Mouse (Mus musculus): ENCODE measurements around the gene Tnk1. TPM values are rescaled to one million over a fixed set of nuclear protein-coding genes. Genes with fewer than 3 reads are reported as not detected.

Gene Tnk1
- under 1 TPM; 0.11 to 0.31 TPM for total RNA-seq (2021)
- long read RNA-seq, experiment 1, partial matches to known transcripts = 1 of 1 reads
- long read RNA-seq, experiment 1, other reads (novel, unspliced or antisense) = 0 of 1 reads
- long read RNA-seq, experiment 2 = 0 reads

DNA sequence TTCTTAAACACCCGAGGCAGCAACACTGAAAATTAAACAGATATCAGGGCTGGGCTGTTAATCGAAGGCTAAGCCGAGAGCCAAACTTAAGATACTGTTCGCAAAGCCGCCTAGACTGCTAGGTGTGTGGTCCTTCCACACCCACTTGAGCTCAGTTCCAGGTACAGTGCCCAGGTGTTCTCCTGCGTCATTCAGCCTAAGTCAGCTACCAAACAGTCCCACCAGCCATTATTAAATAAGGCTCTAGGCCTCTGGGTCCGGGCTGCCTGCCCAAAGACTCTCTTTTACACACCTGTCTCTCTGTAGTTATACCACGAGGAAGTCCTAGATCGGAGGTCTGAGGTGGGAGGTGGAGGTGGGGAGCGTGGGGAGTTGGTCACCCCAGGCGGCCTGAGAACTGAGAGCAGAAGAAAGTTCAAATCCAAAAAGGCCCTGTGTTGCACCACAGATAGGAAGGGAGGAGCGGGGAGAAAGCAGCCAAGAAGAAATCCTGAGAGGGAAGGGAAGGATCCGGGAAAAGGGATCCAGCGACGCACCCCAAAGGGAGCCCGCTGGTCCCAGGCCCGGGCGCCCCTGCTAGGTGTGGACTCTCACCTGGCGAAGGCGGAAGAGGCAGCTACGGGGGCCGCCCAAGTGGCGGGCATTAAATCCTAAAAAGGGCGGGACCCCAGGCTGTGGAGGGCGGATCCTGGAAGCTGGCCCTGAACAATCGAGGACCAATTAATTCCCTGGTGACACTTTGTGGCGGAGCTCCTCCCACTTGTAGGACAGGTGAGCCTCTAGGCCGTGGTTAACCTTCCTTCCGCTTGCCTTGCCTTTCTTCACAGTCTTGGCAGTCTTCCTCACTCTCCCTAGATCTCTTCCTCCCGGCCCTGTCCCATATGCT is at the start of gene Tnk1:
TSS of gene Tnk1 (minus strand) at position 618 of the 886 bp plus-strand sequence.
- DNase-seq = no peak

DNA sequence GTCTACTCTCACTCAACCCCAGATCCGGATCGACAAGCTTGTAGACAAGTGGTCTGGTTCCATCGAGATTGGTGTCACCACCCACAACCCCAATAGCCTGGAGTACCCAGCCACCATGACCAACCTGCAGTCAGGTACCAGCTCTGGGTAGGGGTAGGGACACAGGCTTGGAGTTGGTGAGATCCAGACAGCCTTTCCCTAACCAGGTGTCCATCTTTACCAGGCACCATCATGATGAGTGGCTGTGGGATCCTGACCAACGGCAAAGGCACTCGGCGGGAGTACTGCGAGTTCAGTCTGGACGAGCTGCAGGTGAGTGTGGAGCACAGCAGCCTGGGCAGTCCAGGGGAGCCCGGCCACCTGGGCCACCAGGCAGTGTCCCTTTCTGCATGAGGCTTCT is 45.8 kb upstream of the Tnk1 start:
- no peak for DNase-seq

DNA sequence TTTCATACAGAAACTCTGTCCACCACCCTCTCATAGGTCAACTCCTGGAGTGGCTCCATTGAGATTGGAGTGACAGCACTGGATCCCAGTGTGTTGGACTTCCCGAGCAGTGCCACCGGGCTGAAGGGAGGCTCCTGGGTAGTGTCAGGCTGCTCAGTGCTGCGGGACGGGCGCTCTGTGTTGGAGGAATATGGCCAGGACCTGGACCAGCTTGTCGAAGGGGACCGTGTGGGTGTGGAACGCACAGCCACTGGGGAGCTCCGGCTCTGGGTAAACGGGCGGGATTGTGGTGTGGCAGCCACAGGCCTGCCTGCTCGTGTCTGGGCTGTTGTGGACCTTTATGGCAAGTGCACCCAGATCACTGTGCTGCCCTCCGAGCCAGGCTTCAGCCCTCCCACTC is 44.4 kb upstream of the Tnk1 start:
- peak; percentile 8 for DNase-seq

DNA sequence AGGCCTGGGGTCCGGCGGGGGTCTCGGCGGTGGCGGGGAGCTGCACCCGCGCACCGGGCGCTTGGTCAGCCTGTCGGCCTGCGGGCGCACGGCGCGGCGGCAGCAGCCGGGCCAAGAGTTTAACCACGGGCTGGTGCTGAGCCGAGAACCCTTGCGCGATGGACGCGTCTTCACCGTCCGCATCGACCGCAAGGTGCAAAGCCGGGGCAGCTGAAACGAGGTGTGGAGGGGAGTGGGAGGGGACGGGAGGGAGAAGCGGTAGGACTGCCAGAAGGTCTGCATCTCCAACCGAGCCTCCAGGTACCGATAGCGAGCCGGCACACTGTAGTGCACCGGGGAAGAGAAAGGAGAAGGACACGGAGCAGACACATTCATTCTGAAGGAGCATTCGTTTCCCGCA is 43.5 kb upstream of the Tnk1 start:
- DNase-seq = no peak

DNA sequence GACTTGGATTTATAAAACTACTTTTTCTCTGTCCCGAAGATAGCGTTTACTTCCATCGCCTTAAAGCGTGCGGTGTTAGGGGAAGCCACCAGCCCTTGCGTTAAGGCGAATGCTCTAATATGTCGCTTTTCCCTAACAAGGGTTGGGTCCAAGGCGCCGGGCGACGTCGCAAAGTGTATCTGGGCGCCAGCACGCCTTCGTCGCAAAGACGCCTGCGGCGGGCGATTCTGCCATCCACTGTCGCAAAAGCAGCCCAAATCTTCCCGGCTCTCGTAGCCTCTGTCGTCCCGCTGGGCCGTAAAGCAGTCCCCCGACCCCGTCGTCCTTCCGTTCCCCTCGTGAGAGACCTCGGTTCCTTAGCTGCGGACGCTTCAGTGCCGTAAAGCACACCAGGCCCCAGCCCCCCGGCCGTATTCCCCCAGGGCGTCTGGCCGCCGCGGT is 42.9 kb upstream of the Tnk1 start:
- peak; percentile 90 for DNase-seq

DNA sequence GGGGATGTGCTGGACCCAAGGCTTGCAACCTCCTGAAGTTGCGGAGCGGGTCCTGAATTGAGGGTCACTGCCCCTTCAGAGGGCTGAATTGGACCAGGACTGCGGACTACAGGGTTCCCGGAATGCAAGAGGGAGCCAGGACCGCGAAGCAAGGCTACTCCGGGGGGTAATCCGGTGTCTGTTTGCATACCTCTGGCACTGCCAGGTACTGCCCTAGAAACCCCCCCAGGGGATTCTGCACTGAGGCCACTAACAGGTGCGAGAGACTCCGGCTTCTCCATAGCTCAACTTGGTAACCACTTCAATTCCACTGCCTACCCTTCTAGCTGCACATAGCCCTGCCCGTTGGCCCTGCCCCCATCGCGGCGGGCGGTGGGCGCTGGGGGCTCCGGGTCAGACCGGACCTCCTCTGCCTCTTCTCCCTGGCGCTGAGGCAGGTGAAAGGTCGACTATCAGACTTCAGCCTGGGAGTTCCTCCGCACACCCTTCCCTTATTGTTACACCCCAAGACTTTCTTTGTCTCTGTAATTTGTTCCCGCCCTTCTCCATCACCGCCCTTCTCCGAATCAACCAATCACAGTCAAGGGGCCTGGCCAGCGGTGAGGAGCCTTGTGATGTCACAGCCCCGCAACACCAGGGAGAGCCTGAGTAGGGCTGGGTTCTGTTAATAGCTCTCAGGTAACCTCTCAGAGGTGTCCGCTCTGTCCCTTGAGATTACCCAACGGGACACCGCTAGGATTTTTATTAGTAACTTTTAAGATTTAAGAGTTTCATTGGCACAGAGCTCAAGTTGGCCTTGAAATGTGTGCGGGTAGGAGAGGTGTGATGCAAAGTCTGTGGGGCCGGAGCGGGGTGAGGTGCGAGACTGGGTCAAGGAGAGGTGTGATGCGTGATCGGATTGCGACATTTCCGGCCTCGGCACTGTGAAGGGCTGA is 42.2 kb upstream of the Tnk1 start, which contains the start of the genes 2810408A11Rik and Neurl4:
TSS of gene 2810408A11Rik (minus strand) at position 517 of the 935 bp plus-strand sequence.
TSS of gene Neurl4 (plus strand) at position 602 of the 935 bp plus-strand sequence.
- peak; percentile 74 for DNase-seq

GRCm38 (mm10) chr11:69899870-69900269 is 41.3 kb upstream of the Tnk1 start:
- DNase-seq = no peak

DNA sequence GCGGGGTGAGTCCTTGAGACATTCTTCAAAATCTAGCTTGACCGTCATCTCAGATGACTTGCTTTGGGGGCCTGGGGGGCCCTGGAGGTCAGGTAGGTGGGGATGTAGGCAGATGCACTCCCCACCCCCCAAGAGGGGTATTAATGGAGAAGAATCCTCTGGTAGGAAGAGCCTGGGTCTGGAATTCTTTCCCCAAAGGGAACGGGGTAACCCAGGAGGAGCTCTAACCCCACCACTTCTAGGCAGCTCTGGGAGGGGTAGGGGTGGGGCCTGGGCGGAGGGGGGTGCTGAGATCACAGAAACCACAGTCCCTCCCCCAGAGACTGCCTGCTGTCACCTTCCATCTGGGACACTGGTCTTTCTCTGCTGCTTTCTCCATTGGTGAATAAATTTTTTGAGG is 36.8 kb upstream of the Tnk1 start, which contains the start of gene Acap1:
TSS of gene Acap1 (minus strand) at position 249 of the 400 bp plus-strand sequence.
- DNase-seq = no peak

DNA sequence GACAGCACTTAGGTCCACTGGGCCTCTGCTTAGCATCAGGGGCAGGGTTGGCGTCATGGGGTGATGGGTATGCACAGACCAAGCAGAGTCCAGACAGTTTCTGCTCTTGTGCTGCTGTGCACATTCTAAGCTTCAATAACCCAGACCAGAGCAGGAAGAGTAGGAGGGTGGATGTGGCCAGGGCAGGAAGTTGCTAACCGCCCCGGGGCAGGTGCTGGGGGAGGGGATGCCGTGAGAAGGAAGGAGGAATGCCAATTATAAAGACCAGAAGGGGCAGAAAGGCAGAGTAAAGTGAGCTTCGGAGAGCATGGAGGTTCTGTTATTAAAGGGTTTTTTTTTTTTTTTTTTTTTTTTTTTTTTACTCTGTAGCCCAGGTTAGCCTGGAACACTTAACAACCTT is 36.1 kb upstream of the Tnk1 start:
- DNase-seq = no peak

GRCm38 (mm10) chr11:69891482-69891881 is 33.0 kb upstream of the Tnk1 start:
- DNase-seq = no peak

DNA sequence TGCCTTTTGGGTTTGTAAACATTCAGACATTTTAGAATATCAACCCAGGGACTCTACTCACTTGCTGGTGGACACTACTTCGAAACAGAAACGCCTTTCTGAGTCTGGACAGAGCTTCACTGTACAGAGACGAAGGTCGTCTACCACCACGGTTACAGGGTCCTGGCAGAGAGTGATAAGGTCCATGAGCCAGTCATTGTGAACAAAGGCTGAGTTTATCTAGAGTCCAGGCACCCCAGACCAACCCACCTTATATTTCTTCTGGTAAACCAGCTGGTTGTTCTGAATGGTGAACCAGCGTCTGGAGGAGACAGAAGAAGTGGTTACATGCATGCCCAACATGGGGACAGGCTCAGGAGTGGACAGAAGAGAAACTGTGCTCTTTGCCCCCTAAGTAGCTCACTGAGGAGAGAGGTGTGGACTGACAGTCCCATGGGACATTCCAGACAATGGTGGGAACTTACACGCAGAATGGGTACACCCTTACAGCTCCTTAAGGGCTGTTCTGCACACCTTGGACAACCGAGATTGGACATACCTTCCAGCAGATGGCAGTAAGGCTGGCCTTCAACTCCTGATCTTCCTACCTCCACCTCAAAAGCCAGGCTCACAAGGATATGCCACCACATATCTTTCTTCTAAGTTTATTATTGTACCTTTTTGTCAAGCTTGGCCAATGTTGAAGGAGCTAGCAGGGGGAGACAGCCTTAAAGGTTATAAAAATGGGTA is 28.5 kb upstream of the Tnk1 start:
- no peak for DNase-seq

DNA sequence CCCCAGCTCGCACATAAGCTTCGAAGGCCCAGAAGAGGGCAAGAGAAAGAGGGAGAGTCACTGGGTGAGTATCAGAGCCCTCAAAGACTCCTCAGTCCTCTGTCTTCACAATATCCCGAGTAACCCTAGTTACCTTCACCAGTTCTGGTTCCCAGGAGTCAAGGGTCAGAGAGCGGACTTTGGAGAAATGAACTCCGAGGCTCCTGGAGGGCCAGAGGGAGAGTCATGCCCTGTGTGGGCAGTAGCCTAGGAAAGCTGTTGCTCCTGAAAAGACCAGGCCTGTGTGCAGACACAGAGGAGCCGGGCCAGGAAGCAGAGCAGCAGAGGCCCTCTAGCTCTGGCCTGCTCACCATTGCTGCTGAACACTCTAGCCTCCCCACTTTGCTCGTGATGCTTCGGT is 26.1 kb upstream of the Tnk1 start:
- no peak for DNase-seq

DNA sequence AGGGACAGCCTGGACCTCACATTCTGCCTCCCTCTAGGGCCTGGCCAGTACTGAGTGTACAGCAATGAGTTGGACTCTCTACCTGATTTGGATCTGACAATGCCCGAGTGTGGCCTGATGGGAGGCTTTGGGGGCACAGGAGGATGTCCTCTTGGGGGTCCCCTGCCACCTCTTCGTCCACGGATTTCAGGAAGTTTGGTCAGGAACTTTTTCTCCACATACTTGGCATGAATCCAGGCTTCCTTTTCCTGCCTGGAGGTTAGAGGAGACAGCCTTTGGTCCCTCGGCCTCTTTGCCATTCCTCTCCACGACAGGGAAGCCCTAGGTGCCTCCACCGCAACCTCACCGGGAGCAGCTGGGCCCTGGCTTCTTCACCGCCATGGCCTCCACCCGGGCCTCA is 25.7 kb upstream of the Tnk1 start:
- DNase-seq = no peak

DNA sequence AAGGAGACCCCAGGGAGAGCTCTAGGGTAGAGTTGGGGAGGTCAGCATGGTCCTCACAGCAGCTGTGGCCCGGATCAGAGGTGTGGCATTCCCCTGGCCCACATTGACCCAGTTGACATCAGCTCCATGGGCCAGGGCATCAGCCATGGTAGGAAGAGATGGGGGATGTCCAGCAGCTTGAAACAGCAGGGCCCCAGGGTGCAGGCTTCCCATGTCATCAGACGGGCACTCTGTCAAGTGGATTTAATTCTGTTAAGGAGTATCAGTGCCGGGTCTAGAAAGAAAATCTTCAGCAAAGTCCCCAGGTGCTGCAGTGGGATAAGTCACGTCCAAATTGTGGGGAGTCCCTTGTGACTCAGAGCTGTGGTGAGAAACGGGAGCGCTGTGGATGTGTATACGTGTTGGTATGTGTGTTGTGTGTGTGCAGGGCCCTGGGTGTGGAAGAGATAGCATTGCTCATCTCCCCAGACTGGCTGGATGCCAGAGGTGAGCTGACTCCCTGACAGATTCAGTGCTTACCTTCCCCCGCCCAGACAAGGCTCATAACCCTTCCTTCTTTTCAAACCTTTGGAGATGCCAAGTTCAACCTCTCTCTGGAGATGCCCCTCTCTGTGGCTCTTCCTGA is 25.1 kb upstream of the Tnk1 start:
- no peak for DNase-seq

GRCm38 (mm10) chr11:69883066-69883465 is 24.5 kb upstream of the Tnk1 start:
- DNase-seq = no peak

GRCm38 (mm10) chr11:69881787-69882670 is 23.5 kb upstream of the Tnk1 start:
- no peak for DNase-seq

DNA sequence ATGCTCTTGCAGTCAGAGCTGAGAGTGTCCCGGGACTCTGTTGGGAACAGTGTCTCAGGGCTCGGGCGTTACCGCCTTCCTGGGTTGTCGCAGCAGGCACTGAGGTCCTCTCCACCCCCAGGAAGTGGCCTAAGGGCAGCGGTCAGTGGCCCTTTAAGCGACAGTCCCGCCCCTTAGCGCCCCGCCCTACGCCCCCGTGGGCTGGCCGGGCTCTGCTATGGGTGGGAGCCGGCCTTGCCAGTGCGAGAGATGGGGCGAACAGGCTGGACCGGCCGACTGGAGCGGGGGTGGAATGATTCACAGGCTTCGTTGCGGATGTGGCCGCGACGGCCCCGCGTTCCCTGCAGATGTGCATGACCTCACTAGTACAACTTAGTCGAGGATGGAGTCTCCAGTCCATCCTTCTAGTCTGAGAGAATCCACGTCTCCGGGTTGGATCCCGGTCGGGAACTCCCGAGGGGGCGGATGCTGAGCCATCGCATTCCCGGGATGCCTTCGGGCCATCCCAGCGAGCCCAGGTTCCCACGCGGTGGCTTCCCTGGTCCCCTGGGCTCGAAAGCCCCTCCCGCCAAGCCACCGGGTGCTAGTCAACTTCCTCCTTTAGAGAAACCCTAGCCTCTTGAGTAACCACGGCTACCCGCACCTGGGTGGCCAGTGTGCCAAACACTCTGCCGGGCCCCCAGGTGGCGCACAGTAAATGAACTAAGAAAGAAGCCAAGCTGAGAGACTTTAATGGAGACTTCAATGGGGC is 22.5 kb upstream of the Tnk1 start, which contains the start of gene Kctd11:
TSS of gene Kctd11 (minus strand) at position 554 of the 751 bp plus-strand sequence.
- DNase-seq = peak; percentile 87

DNA sequence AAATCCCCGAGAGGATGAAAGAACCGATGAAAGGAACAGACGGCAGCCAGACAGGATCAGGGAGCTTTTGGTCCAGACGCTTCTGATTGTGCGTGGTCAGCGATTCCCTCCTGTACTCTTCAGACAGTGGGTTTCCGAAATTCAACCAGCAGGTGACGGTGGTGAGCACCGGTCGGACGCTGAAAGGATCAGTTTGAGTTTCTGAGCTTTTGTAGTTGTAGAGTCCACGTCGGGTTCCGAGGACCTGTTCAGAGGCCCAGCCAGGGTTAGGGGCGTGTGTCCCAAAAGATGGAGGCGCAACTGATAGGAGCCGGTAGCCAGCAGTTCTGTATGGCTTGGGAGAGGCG is 21.9 kb upstream of the Tnk1 start:
- DNase-seq = peak; percentile 61

GRCm38 (mm10) chr11:69879711-69880110 is 21.2 kb upstream of the Tnk1 start:
- DNase-seq = no peak

Measured in gastrocnemius, postnatal 10 days (tissue).